Mouse (Mus musculus): ENCODE results near the gene Krtap28-10.

GRCm38 (mm10) chr1:83042380-83042779, at the start of gene Krtap28-10:
- TF ChIP-seq CTCF (IDR thresholded peaks at IDR 0.05; ENCODE audit: low read depth), result no peak
- TF ChIP-seq EP300 (IDR thresholded peaks at IDR 0.05; ENCODE audit: low read depth), result no peak

All from heart, postnatal 0 days (tissue).